Mouse (Mus musculus) NIH3T3 (cell line): ENCODE results near the gene Klhl2.
A peak's percentile ranks its signal among the peaks of the same experiment; 100 is the strongest.

Experiments
- DNase-seq: peaks from one replicate; pipeline ENCODE4 v3.0.0-alpha.2; 2012; ENCODE audit warnings: low read depth

Klhl2 gene

GRCm38 (mm10) chr8:64691591-64692401 is 158.0 kb downstream of the Klhl2 start:
- peak; percentile 55 for DNase-seq

GRCm38 (mm10) chr8:64690845-64691244 is 159.0 kb downstream of the Klhl2 start:
- no peak for DNase-seq

- no peak for DNase-seq
Observed at GRCm38 (mm10) chr8:64690306-64690705, 159.5 kb downstream of the Klhl2 start.
